Mouse (Mus musculus) ES-Bruce4 (cell line): ENCODE data around the gene Ppp2r5d.

Experiments used
- CTCF ChIP-seq: IDR thresholded peaks from one replicate; pipeline ENCODE4 v1.8.1; 2011; ENCODE audit warnings: low read depth, low read length
- POLR2A ChIP-seq: IDR thresholded peaks from one replicate; pipeline ENCODE4 v1.8.1; 2011; ENCODE audit warnings: low read length; ENCODE audit not compliant: insufficient read depth

- TF ChIP-seq POLR2A (no peak), CTCF (no peak)
These were observed 6.4 kb downstream of the Ppp2r5d start for GRCm38 (mm10) chr17:46698515-46698914.
